Mouse (Mus musculus): ENCODE results near the gene Galnt7.

Gene Galnt7

GRCm38 (mm10) chr8:57652456-57653055 lies at the start of gene Galnt7:
TSS of gene Galnt7 (minus strand) at chr8:57653032.
- peak; percentile 65 for DNase-seq (ENCODE audit: low read depth, low spot score)

- DNase-seq (ENCODE audit: low read depth, low spot score) = no peak
Measured at GRCm38 (mm10) chr8:57688633-57689032, 35.8 kb upstream of the Galnt7 start.

DNA sequence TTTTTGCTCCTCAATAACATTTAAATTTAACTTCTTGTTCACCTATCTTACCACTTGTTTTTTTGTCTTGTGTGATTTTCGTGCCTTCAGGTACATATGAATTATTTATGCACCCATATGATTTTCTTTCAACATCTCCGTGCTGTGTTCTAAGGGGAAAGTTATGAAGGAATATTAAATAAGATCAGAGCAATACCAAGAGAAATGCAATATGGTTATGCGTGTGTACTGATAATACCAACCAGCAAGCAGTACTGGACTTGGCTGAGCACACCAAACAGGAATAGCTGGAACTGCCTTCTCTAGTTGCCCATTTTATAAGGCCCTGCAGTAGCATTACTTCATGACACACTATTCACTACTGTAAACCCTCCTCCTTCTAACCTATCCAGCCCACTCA lies 33.0 kb upstream of the Galnt7 start:
- no peak for DNase-seq (ENCODE audit: low read depth, low spot score)

- DNase-seq (ENCODE audit: low read depth, low spot score) = no peak
Measured at GRCm38 (mm10) chr8:57680044-57680443, 27.2 kb upstream of the Galnt7 start.

- no peak for DNase-seq (ENCODE audit: low read depth, low spot score)
Measured at GRCm38 (mm10) chr8:57664121-57664520, 11.3 kb upstream of the Galnt7 start.

DNA sequence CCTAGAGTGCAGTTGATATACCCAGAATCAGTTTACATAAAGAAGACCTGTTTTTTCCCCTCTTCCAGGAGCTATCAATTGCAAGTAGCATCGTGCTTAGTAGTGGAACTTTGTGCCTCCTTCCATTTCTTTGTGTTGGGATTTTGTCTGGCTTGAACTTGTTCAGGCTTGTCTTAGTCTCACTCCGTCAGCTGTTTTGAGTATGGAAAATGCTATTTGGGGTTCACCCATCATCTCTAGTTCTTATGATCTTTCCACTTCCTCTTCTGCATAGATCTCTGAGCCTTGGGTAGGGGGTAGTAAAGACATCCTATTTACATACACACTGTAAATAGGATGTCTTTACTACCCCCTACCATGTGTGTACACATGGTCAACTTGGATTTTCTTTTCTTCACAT lies 7.2 kb upstream of the Galnt7 start:
- no peak for DNase-seq (ENCODE audit: low read depth, low spot score)

- DNase-seq (ENCODE audit: low read depth, low spot score) = no peak
Measured at GRCm38 (mm10) chr8:57656446-57656845, 3.6 kb upstream of the Galnt7 start.

- no peak for DNase-seq (ENCODE audit: low read depth, low spot score)
Measured at GRCm38 (mm10) chr8:57654146-57654545, 1.3 kb upstream of the Galnt7 start.

DNA sequence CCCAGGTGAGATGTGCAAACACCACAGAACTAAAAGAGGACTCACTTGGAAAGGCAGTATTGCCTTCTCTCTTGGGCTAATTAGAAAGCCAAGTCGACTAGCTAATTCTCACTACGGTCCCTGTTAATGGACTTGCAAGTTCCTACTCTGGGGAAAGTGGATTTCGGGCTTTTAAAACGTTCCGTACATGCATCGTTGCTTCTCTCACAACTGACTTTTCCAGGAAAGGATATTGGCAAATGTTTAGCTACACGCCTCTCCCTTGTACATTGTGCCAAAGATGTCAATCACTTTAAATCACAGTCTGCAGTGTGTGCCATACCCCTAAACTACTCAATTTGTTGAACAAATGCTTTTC lies 915 bp upstream of the Galnt7 start:
- DNase-seq (ENCODE audit: low read depth, low spot score) = peak; percentile 5

- peak; percentile 46 for DNase-seq (ENCODE audit: low read depth, low spot score)
Measured at GRCm38 (mm10) chr8:57653056-57653767, 380 bp upstream of the Galnt7 start.

DNA sequence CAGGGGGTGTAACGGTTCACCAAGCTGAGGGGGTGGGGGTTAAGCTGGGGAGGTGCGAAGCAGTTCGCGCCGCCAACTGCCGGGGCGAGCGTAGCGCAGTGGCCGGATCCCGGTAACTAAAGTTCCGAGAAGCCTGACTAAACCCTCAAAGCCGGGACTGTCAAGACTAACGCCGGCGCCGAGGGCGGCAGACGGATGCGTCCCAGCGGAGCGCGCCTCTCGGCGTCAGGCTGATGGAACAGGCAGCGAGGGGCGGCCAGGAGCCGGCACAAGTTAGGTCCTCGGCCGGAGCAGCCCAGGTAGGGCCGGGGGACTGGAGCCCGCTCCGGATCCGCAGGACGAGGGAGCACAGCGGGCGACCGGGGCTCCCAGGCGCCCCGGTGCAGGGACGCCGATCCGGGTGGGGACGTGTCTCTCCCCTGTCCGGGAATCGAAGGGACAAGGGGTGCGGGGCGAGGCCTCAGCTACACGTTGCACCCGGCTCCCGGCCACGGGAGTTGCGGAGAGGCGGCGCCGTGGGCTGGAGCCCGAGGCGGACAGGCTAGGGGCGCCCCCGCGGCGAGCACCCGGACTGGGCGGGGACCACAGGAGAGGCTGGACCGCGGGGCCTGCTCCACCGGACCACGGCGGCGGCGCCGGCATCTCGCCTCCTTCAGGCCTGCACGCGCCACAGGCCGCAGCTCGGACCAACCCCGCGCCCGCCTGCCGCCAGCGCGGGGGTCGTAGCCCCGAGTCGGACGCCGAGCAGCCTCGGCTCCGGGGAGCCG lies 960 bp downstream of the Galnt7 start:
- peak; percentile 65 for DNase-seq (ENCODE audit: low read depth, low spot score)

- DNase-seq (ENCODE audit: low read depth, low spot score) = no peak
Measured at GRCm38 (mm10) chr8:57651357-57651688, 1.5 kb downstream of the Galnt7 start.

GRCm38 (mm10) chr8:57650216-57650615 lies 2.6 kb downstream of the Galnt7 start:
- DNase-seq (ENCODE audit: low read depth, low spot score) = no peak

DNA sequence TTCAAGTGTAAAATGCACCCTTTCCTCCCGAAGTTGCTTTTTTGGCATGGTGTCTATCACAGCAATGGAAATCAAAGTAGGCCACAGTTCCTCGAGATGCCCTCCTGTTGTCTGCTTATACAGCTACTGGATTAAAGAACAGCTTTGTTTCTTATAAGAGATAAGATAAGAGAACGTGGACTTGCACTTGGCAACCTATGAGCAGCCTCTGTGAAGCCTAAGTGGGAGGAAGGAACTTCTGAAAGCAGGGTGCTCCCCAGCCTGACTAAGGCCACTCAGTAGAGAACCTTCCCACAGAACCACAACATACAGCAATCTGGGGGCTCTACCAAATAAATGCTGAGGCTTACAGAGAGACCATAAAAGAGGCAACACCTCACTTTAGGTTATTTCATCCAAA lies 5.3 kb downstream of the Galnt7 start:
- no peak for DNase-seq (ENCODE audit: low read depth, low spot score)

DNA sequence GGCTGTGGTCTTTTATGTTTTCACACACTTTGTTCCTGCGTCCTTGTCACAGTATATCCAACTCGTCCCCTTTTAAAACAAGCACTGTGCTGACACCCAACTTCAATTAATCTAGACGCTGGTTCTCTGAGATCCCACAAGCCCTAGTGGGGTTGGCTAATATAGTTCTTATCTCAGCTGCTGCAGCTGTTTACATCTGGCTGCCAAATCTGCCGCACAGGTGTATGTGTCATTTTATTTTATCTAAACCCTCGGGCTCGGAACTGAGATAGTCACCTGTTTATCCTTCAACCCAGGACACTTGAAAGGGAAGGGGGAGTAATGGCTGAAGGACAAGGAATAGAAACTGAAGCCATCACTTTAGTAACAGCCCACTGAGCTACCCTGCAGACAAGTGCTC lies 8.6 kb downstream of the Galnt7 start:
- no peak for DNase-seq (ENCODE audit: low read depth, low spot score)

GRCm38 (mm10) chr8:57642722-57643121 lies 10.1 kb downstream of the Galnt7 start:
- DNase-seq (ENCODE audit: low read depth, low spot score) = no peak

DNA sequence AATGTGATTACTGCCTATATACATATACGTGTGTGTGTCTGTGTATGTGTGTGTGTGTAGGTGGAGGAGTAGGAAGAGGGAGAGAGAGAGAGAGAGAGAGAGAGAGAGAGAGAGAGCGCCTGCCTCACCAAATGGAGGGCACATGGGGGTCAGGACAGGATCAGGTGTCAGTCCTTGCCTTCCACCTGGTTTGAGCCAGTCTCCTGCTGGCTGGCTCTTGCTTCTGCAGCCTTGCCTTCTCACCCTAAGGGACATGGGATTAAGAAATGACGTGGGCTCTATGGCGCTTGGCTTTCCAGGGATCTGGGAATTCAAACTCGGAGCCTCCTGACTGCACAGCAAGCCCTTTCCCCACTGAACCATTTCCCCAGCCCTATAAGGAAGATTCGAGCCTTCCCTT lies 13.9 kb downstream of the Galnt7 start:
- peak; percentile 15 for DNase-seq (ENCODE audit: low read depth, low spot score)

- no peak for DNase-seq (ENCODE audit: low read depth, low spot score)
Measured at GRCm38 (mm10) chr8:57637599-57638280, 15.1 kb downstream of the Galnt7 start.

DNA sequence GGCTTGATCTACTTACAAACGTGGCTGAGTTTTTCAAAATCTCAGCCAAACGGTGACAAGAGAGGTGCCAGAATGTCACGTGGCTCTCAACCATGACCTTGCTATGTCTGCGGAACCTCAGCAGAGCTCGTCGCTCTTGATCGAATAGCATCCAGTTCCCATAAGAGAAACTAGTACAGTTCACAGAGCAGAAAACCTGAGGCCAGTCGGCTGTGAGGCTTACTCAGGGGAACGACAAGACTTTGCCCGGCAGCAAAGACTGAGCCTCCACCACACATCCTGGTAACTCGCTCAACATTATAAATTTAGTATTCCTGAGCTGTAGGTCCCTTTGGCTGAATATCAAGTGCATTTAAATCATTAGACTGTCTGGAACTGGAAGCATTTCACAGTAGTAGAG lies 16.1 kb downstream of the Galnt7 start:
- no peak for DNase-seq (ENCODE audit: low read depth, low spot score)

- no peak for DNase-seq (ENCODE audit: low read depth, low spot score)
Measured at GRCm38 (mm10) chr8:57636281-57636680, 16.6 kb downstream of the Galnt7 start.

- no peak for DNase-seq (ENCODE audit: low read depth, low spot score)
Measured at GRCm38 (mm10) chr8:57631780-57632179, 21.1 kb downstream of the Galnt7 start.

DNA sequence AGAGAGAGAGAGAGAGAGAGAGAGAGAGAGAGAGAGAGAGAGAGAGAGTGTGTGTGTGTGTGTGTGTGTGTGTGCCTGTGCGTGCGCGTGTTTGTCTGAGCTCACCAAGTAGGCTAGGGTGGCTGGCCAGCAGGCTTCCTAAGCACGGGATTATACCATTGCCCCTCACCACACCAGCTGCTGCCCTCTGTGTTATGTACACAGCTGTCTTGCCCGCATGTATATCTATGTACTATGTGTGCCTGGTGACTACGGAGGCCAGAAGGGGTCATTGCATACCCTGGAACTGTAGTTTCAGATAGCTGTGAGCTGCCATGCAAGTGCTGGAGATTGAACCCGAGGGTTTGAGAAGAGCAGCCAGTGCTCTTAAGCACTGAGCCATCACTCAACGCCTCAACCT lies 22.7 kb downstream of the Galnt7 start:
- DNase-seq (ENCODE audit: low read depth, low spot score) = no peak
